Mouse (Mus musculus) hindlimb bud, embryonic 11.5 days (tissue): ENCODE results near the gene Dnajc11.

Source experiments
- DNase-seq: peaks from one replicate; pipeline ENCODE4 v3.0.0-alpha.2; 2012; ENCODE audit warnings: low read depth, low spot score; ENCODE audit errors: extremely low spot score

The Dnajc11 gene

DNA sequence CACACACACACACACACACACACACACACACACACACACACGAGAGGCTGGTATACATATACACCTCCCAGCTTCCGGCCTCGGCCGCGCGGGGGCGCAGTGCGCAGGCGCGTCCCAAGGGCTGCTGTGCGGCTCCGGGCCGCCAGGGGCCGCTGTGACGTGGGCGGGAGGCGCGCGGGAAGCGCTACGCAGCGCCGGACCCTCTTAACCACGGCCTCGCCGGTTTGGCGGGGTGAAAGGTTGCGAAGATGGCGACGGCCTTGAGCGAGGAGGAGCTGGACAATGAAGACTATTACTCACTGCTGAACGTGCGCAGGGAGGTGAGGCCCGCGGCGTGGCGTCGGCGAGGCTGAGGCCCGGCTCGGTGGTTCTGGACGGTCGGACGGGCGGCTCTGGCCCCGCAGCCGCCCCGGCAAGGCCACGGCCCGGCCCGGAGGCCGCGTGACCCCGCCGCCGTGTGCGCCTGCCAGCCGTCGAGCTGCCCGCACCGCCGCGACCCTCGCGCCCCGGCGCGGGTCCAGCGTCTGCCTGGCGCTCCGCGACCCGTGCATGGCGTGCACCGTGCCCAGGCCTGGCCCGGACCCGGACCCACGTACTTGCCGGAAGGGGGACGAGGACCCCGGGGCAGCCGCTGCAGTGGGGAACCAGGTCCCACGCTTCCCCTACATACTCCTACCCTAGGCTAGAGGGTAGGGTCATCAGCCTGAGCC lies at the start of gene Dnajc11:
TSS of gene Dnajc11 (plus strand) at position 187 of the 710 bp plus-strand sequence.
- DNase-seq = peak; percentile 46

DNA sequence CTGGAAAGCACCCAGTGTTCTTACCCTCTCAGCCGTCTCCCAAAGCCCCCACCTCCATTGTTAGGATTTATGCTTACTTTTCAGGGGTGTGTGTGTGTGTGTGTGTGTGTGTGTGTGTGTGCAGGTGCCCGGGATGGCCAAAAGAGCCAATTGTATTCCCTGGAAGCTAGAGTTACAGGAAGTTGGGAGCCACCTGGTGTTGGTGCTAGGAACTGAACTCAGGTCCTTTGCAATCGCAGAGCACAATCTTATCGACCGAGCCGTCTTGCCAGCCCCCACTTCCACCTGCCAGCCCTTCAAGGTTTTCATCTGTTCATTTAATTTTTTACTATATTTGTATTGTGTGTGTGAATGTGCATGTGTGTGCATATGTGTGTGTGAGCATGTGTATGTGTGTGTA lies 40.2 kb upstream of the Dnajc11 start:
- no peak for DNase-seq

DNA sequence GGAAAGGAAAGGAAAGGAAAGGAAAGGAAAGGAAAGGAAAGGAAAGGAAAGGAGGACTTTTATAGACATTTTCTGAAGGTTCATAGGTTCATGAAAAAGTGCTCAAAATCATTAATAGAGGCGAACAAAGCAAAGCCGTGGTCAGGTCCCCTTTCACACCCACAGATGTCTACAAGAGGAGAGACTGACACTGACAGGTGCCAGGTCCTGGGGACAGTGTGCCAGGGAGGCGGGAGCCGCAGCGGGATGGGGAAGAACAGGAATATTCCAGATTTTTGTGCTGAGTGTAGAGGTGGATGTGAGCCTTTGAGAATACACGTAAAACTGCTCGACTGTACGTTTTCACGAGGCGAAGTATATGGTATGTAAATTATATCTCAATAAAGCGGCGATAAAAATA lies 38.6 kb upstream of the Dnajc11 start:
- DNase-seq = no peak

DNA sequence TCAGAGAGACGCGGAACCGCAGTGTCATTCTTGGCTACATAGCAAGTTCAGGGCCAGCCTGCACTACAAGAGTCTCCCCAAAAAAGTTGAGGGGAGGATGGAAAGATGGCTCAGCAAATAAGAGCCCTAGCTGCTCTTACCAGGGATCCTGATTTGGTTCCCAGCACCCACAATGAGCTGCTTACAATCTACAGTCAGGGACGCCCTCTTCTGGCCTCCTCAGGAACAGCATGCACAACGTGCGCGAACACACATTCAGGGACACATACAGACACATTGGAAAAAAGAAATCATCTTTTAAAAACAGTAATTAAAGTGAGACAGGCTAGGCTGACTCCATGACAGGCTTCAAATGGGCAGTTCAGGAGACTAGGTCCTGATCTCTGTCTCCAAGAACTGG lies 37.9 kb upstream of the Dnajc11 start:
- DNase-seq = no peak

DNA sequence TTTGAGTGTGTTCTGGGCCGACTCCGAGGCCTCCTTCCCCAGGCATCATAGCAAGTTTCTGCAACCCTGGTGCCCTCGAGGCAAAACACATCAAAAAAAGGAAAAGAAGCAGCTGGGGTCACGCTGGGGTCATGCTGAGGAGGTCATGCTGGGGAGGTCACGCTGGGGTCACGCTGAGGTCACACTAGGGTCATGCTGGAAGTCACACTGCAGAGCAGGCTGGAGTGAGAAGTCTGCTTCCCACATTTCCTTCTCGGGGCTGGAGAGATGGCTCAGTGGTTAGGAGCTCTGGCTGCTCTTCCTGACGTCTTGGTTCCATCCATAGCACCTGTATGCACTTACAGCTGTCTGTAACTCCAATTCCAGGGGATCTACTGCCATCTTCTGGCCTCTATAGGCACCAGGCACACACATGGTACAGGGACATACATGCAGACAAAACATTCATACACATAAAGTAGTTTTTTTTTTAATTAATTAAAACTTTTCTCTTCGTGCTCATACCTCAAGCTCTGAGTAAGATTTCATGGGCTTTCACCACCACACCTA lies 36.3 kb upstream of the Dnajc11 start:
- no peak for DNase-seq

DNA sequence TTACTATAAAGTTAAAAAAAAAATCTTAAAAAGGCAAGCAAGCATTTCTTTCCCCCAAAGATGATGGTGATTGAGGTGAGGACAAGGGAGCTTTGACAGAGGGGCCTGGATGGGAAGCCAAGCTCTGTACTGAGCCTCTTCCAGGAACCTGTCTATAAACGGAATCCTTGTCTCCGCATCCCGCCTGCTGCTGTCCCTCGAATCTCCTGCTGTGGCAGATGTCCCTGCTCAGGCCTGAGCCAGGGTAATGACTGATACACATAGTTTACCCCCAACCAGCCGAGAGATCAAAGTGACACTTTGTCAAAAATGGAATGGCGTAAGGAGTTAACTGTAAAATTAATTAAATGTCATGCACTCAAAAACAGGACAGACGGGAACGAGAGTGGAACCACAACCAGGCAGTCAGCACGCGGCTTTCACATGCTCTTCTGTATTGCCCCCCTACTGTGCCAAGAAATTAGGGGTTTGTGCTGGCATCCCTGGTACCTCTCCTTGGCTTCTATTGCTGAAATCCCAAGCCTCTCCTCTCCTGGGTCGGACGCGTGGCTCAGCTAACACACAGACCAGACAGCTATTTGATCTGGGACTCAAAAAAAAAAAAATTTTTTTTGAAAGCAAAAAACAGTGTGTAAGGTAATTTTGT lies 34.8 kb upstream of the Dnajc11 start:
- no peak for DNase-seq

DNA sequence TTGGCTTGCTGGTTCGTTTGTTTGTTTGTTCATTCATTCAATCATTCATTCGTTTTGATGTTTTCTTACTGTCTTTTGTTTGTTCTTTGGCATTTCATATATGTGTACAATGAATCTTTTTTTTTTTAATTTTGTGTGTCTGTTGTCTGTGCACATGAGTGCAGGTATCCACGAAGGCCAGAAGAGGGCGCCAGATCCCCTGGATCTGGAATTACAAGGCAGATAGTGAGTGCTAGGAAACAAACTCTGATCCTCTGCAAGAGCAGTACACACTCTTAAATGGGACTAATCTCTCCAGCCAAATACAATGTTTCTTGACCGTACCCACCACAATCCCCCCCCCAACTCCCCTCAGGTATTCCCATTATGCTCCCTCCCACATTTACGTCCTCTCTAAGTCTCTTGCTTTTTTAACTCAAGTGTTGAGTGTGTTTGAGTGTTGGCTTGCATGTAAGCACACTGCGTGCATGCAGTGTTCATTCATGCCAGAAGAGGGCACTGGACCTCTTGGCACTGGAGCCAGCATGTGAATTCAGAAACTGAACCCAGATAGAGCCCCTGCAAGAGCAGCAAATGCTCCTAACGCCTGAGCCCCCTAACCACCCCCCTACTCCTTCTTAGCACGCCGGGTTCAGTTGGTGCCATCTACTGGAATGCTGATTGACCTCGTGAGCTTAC lies 33.6 kb upstream of the Dnajc11 start:
- no peak for DNase-seq

DNA sequence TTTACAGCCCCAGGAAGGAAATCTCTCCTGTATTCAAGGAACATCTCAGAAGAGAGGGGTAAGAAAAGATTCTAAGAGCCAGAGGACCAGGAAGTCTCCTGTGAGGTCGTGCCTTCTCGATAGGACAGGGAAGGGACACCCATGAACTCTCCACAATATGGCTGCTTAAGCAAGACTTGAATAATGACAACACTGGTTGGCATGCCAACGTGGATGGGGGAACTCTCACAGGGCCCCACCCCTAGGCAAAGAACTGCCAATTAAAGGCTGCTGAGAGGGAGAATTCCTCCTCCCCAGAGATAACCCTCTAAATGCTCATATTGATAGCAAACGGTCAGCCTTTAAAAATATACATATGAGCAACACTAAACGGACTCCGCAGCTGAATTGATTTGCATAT lies 32.8 kb upstream of the Dnajc11 start:
- no peak for DNase-seq

DNA sequence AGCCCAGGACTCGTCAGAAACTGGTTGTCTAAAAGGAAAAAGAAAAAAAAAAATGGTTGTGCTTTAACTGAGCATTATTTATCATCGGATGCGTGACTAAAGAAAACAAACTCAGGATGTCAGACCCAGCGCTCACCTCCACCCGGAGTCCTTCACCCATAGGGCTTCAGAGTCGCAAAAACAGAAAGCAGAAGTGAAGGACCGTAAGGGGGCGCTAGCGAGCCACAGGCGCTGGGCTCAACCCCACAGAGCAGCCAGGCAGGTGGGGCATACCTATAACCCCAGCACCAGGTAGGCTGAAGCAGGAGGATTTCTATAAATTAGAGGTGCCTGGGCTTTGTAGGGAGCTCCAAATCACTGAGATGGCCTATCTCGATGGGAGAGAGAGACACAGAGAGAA lies 32.1 kb upstream of the Dnajc11 start:
- DNase-seq = no peak

DNA sequence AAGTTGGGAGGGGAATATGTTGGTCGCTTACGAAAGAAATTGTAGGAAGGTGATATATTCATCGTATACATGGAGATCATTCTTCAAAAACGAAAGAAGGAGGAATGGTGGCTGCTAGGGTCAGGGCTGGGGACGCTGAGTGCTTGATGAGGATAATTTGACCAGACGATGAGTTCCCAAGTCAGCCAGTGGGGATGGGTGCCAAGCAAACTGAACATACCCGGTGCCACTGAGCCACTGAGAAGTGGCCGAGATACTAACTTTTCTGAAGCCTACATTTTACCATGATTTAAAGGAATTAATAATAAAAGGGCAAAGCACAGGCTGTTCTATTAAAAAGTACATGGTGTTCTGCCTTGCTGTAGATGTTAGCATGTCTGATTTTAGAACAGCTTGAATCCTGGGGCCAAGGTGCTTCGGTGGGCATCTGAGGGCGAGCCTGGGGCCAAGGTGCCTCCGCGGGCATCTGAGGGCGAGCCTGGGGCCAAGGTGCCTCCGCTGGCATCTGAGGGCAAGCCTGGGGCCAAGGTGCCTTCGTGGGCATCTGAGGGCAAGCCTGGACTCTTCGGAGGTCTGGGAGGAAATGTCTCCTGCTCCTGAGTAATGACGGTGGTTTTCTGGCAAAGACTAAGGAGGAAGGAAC lies 31.3 kb upstream of the Dnajc11 start:
- no peak for DNase-seq

DNA sequence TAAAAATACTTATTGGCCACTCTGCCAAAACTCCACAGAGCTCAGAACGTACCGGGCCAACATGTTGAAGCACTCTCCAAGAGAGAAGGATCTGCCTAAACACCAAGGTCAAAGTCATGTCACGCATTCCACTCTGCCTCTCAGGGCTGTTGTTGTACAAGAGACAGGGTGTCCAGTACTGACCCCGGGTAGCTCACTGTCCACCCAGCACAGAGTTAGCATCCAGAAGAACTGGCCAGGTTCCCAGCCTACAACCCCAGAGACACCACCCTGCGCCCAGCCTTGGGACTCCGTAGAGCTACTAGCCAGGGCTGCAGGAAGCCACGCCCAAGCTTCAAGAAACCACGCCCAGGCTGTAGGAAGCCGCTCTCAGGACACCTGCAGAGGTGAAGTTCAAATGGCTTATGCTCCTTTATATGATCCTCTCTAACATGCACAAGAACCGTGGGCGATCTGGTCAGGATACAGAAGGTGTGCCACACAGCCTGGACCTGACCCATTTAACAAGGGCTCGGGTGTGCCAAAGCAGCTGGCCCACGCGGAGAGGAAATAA lies 30.7 kb upstream of the Dnajc11 start:
- no peak for DNase-seq

DNA sequence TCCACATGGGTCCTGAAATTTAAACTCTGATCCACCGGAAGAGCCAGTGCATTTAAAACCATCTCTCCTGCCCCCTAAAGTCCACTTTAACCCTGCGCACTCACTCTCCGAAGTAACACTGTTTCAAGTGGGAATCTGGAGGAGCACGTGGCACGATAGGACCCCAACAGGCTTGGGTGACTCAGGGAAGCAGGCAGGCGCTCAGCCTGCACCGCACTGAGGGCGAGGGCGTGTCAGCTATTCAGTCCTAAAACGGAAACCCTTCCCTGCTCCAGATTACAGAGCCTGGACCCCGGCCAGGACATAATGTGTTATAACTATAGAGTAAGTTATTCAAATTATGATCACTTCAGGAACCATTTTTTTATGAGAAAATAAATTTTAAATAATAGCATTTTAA lies 29.4 kb upstream of the Dnajc11 start:
- no peak for DNase-seq

DNA sequence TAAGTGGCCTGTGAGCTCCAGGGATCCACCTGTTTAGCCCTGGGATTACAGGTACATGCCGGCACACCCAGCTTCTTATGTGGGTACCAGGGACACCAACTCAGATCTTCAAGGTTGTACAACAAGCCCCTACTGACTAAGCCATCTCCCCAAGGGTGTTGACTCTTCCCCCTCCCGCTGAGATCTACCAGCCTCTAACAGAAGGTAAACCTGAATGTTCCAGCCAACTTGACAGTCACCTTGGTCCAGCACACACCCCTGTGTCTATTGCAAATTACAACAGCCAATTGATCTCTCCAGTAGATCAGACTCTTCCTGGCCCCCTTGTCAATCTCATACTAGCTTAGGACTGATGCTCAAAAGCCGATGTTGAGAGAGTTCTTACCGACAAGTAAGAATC lies 27.9 kb upstream of the Dnajc11 start:
- DNase-seq = no peak

DNA sequence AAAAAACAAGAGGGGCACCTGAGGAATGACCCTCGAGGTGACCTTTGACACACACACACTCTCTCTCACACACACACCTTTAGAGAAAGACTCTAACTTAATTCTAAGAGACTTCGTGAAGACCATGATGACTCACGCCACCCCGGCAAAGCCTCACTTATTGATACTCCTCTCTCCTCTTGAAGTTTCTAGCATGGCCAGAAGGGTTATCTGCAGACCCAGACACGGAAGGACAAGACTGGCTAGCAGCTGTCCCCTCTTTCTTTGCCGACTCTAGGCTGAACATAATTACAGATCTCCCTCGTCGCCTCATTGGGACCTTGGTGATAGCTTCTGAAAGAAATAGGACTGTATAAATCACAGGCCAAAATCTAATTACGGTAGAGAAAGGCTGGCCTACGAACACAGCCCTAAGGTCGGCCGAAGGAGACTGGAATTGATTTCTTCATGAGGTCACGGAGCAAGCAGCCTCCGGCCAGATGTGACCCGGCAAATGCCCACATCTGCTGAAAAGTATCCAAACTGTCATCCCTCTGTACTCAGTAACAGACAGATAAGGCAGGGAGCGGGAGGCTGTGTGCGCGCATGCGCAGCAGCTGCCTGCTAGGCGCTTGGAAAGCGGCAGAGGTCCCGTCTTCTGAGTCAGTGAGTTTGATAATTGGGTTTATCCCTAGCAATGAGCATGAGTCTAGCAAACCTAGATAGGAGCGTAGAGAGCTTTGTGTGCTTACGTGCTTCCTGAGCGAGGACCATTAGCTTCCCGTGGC lies 25.7 kb upstream of the Dnajc11 start:
- DNase-seq = peak; percentile 5

DNA sequence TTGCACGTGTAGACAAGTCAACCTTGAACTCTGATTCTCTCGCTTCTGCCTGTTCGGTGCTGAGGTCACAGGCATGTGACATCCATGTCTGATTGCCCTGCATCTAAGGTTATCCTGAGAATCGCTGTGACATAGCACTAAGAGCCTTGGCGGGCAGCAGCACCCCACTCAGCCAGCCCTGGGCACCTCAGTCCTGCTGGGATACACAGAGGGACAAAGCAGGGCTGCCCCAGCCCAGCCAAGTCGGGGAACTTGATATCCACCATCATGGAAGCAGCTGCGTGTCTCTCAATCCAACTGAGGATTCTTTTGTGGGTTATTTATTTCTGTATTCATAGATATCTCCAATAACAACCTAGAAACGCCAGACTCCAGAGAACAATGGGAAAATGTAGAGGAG lies 24.7 kb upstream of the Dnajc11 start:
- no peak for DNase-seq

DNA sequence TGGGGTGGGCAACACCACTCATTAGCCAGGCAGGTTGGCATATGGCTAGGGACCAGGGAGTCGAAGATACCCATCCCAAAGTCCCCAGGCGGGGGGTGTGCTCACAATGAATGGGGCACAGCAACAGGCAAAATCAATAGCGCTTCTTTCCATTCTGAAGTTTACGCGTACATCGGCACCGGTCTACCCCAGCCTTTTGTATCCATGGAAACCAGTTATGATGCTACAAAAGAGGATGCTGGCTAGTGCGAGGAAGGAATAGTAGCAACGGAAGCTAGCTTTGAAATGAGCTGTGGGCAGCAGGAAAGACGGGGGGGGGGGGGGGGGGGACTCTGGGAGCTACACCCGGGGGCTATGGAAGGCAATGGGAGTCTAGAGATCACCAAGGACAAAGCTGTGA lies 17.2 kb upstream of the Dnajc11 start:
- no peak for DNase-seq

DNA sequence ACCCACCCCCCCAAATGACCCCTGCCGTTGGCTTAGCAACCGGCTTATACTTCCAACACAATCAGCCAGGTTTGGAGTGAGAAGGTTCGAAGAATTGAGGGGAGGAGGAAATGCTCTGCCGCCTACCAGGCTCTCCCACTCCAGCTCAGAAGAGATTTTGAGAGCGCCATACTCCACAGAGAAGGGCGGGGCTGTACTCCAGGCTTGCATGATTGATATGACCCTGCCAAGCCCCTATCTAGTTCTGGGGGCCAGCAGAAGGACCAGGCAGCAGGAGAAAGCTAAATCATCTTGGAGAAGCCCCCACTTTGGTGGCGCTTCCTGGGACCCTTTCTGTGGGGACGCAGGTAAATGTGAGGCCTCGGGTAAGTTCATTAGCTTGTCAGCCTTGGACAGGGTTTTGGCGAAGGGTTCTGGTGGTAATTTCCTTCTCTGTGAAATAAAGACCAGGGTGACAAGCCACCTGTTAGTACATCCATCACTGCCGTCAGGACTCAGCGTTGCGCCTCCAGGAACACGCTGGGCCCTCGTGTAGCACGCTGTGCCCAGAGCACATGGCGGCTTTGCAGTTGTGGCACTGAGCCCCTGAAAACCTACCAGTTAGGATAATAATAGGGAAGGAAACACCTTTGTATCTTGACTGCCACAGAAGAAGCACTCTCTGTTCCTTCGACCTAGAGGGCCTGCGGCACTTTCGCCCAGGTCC lies 14.2 kb upstream of the Dnajc11 start:
- no peak for DNase-seq

DNA sequence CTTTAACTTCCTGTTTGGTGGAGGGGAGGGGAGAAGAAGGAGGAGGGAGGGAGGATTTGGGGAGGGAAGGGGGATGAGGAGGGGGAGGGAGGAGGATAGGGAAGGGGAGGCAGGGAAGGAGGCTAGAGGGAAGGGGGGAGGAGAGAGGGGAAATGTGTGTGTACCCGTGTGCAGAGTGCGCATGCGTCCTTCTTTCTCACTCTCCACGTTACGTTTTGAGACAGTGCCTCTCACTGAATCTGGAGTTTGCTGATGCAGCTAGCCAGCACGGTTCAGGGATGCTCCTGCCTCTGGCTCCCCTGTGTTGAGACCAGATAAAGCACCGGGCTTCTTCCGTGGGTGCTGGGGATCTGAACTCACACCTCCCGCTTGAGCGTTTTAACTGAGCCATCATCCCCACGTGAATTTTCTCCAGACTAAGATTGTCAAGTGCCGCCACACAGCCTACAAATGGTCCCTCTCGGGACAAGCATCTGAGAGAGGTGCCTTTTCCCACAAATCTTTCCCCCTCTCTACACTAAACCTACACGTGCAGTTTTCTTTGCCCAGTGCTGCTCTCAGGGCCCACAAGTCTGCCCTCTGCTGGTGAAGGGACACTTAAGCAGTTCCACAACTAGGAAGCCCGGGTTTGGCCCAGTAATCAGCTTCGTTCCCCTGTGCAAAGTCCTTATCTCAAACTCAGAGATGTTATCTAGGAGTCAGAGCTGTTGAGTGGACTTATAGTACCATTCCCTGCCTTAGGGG lies 13.4 kb upstream of the Dnajc11 start:
- peak; percentile 42 for DNase-seq

DNA sequence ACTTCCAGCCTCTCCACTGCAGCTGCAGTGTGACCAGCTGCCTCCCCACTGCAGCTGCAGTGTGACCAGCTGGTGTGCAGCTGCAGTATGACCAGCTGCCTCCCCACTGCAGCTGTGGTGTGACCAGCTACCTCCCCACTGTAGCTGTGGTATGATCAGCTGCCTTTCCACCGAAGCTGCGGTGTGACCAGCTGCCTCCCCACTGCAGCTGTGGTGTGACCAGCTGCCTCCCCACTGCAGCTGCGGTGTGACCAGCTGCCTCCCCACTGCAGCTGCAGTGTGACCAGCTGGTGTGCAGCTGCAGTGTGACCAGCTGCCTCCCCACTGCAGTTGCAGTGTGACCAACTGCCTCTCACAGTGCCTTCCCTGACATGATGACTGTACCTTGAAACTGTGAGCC lies 11.4 kb upstream of the Dnajc11 start:
- no peak for DNase-seq
